Mouse (Mus musculus) C2C12 (cell line): ENCODE measurements around the gene Zzz3.

Source experiments
- CEBPB ChIP-seq: IDR thresholded peaks from one replicate; pipeline ENCODE4 v1.6.1; 2011; ENCODE audit warnings: low read depth, mild to moderate bottlenecking, control low read depth, moderate library complexity
- CTCF ChIP-seq: IDR thresholded peaks from one replicate; pipeline ENCODE4 v1.5.1; 2011; ENCODE audit not compliant: control insufficient read depth, insufficient read depth, insufficient read length
- FOSL1 ChIP-seq: IDR thresholded peaks from one replicate; pipeline ENCODE4 v1.8.0; 2011; ENCODE audit warnings: mild to moderate bottlenecking, low read length; ENCODE audit not compliant: poor library complexity, insufficient read depth, severe bottlenecking

DNA sequence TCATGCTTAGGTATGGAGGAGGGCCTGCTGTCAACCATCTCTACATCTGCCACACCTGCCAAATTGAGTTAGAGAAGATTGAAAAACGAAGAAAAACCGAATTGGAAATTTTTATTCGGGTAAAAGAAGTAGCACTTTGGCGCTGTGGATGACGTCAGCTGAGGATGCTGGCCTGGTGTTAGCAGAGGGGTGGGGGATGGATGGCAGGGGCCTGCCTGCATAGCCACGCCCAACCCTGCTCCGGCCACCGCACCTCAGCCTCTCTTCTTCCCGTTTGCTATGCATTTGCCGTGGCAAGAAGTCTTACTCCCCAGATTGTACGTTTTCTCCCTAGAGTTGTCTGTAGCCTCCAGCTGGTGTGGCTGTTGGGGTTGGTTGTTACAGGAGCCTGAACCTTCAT, 11.2 kb upstream of the Zzz3 start:
- TF ChIP-seq CTCF (no peak), FOSL1 (no peak), CEBPB (no peak)
